Mouse (Mus musculus) kidney, adult 2 months (tissue): ENCODE results near the gene Rps6kc1.

Experiments
- CTCF ChIP-seq: fragments of 200-500 bp; conservative IDR thresholded peaks from 2 replicates; pipeline ENCODE4 v1.5.1; 2011; ENCODE audit warnings: low read depth, mild to moderate bottlenecking, control low read depth, low read length, moderate library complexity, mixed read lengths; ENCODE audit not compliant: insufficient read depth, insufficient read length
- POLR2A ChIP-seq: fragments of 200-500 bp; IDR thresholded peaks from one replicate; pipeline ENCODE4 v1.6.1; 2011; ENCODE audit warnings: low read depth, low read length, control low read depth

DNA sequence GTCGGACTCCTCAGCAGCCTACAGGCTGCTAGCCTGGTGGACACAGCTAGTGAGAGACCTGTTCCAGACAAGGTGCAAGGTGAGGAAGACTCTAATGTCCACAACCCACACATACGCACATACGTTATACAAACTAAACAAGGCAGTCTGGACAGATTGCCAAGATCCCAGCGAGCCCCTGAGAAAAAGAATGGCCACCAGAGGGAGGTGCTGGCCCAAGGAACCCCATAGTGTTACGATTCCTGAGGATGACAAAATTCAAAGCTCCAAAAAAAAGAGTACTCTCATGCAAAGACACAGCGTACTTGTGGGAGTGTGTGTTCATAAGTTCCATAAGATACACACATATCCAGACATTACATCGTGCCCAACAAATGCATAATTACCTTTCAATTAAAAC is 141.8 kb downstream of the Rps6kc1 start:
- TF ChIP-seq POLR2A (no peak), CTCF (no peak)
